Mouse (Mus musculus) thymus, postnatal 0 days (tissue): ENCODE data around the gene Gm20503. TPM values are rescaled to one million over a fixed set of nuclear protein-coding genes. Genes with fewer than 3 reads are reported as not detected.

ENCODE experiments used
- DNase-seq: peaks from one replicate; pipeline ENCODE4 v3.0.0-alpha.2; 2015; ENCODE audit warnings: low spot score
- polyA plus RNA-seq: library from polyadenylated mRNA; unstranded; fragments of >200 nt; fragmentation: Nextera tagmentation; extraction: Ambion mirVana; gene quantifications from 2 replicates; pipeline ENCODE4 v1.2.1, GENCODE M21; 2015

Gm20503 gene
- polyA plus RNA-seq, 1 experiment from 2014 or later: 12.0 TPM

- no peak for DNase-seq
Observed at GRCm38 (mm10) chr4:59089391-59089790, 86.4 kb downstream of the Gm20503 start.

Other genes with a start within 250 kb of the Gm20503 start
- gene Olfr267, start 215.5 kb upstream of the Gm20503 start, polyA plus RNA-seq: 0.04 TPM in 1 of 2 replicates, not detected in the other
- 28.0 and 28.1 TPM in 2 replicates for gene Ecpas, start 90.5 kb upstream of the Gm20503 start, polyA plus RNA-seq
- gene Zkscan16, start 59.6 kb upstream of the Gm20503 start, polyA plus RNA-seq: 0.07 TPM in 1 of 2 replicates, not detected in the other
- gene Ptgr1, start 16.1 kb upstream of the Gm20503 start, polyA plus RNA-seq: 14.4 and 14.6 TPM in 2 replicates
- gene Dnajc25, start 8.1 kb upstream of the Gm20503 start, polyA plus RNA-seq: 5.7 and 6.9 TPM in 2 replicates
- 124 and 128 TPM in 2 replicates for gene Gng10, start 31.9 kb downstream of the Gm20503 start, polyA plus RNA-seq
- gene AI481877, start 135.8 kb downstream of the Gm20503 start, polyA plus RNA-seq: 0.12 TPM in 1 of 2 replicates, not detected in the other
- 21.8 and 29.2 TPM in 2 replicates for gene Ugcg, start 186.0 kb downstream of the Gm20503 start, polyA plus RNA-seq